Mouse (Mus musculus) heart, embryonic 11.5 days (tissue): ENCODE data around the gene Atad1. TPM values are rescaled to one million over a fixed set of nuclear protein-coding genes. Genes with fewer than 3 reads are reported as not detected.
"Not testable (repeated sequence)": the region's sequence is repeated elsewhere in the genome, so short reads cannot be mapped to it uniquely, and the experiment has no call there.

Source experiments
- ATAC-seq: fragments of 200-750 bp; cut with Nextera tagmentation; replicated peaks from 2 replicates; pipeline ENCODE4 v1.8.0; 2017; ENCODE audit warnings: moderate library complexity; ENCODE audit not compliant: insufficient number of reproducible peaks, low FRiP score, low TSS enrichment
- H3K27ac ChIP-seq: fragments of 300-500 bp; sonication (generic); 2 replicates; pipeline ENCODE4 v1.5.1; 2014; ENCODE audit warnings: mild to moderate bottlenecking, low read depth, low read length
- H3K27me3 ChIP-seq: fragments of 300-500 bp; sonication (generic); 2 replicates; pipeline ENCODE4 v1.6.1; 2014; ENCODE audit warnings: mild to moderate bottlenecking, low read length, mixed read lengths; ENCODE audit not compliant: control insufficient read depth, insufficient read depth
- H3K36me3 ChIP-seq: fragments of 300-500 bp; sonication (generic); 2 replicates; pipeline ENCODE4 v1.6.1; 2014; ENCODE audit warnings: mild to moderate bottlenecking, low read length, moderate library complexity, mixed read lengths; ENCODE audit not compliant: control insufficient read depth, insufficient read depth
- H3K4me1 ChIP-seq: fragments of 300-500 bp; sonication (generic); 2 replicates; pipeline ENCODE4 v1.6.1; 2014; ENCODE audit warnings: low read length; ENCODE audit not compliant: control insufficient read depth, insufficient read depth
- H3K4me2 ChIP-seq: fragments of 300-500 bp; sonication (generic); 2 replicates; pipeline ENCODE4 v1.6.1; 2014; ENCODE audit warnings: mild to moderate bottlenecking, moderate library complexity
- H3K4me3 ChIP-seq: fragments of 300-500 bp; sonication (generic); 2 replicates; pipeline ENCODE4 v1.5.1; 2014; ENCODE audit warnings: low read depth, low read length
- H3K9ac ChIP-seq: fragments of 300-500 bp; sonication (generic); 2 replicates; pipeline ENCODE4 v1.6.1; 2014; ENCODE audit warnings: mild to moderate bottlenecking, low read depth, low read length, moderate library complexity
- H3K9me3 ChIP-seq: fragments of 300-500 bp; sonication (generic); replicated peaks from 2 replicates; pipeline ENCODE4 v1.6.1; 2016; ENCODE audit warnings: low read length; ENCODE audit not compliant: control insufficient read depth
- WGBS: fragments of 180-500 bp; shearing (Covaris S2); extraction: QIAGEN DNeasy Blood & Tissue Kit; methylation state at CpG from one replicate; pipeline ENCODE4 v1.1.7; 2014; ENCODE audit not compliant: insufficient replicate concordance; 5-methylcytosine and 5-hydroxymethylcytosine counted together
- polyA plus RNA-seq: library from polyadenylated mRNA; unstranded; fragments of >200 nt; fragmentation: Nextera tagmentation; extraction: Ambion mirVana; gene quantifications from 2 replicates; pipeline ENCODE4 v1.2.1, GENCODE M21; 2014

Gene Atad1
- polyA plus RNA-seq, 1 experiment from 2014 or later = 60.1 TPM

- peaks cover 10% of the 10 kb centered on the region; the same call in 1 of the 2 replicates for H3K36me3 ChIP-seq
- no peak for ATAC-seq
- WGBS = 94% methylated on average over 2 of the region's 2 CpGs
Measured at GRCm38 (mm10) chr19:32680894-32681293, 58.7 kb downstream of the Atad1 start.

GRCm38 (mm10) chr19:32675766-32676165 lies 63.8 kb downstream of the Atad1 start:
- Histone ChIP-seq H3K4me2 (no peak overlapping the region), H3K9me3 (no peaks in the 10 kb centered on the region), H3K27ac (no peak overlapping the region), H3K27me3 (no peaks in the 10 kb centered on the region), H3K4me1 (no peaks in the 10 kb centered on the region), H3K36me3 (peaks cover 16% of the 10 kb centered on the region; the same call in 1 of the 2 replicates), H3K4me3 (no peak overlapping the region), H3K9ac (no peak overlapping the region)
- no peak for ATAC-seq
- 89% methylated on average over 3 of the region's 3 CpGs for WGBS

More at GRCm38 (mm10) chr19:32680894-32681293, 58.7 kb downstream of the Atad1 start:
- no peak overlapping the region for H3K9ac ChIP-seq
- H3K4me3 ChIP-seq = no peak overlapping the region
- H3K4me2 ChIP-seq = no peak overlapping the region
- no peaks in the 10 kb centered on the region for H3K27me3 ChIP-seq
- H3K4me1 ChIP-seq = no peaks in the 10 kb centered on the region
- no peaks in the 10 kb centered on the region for H3K9me3 ChIP-seq
- H3K27ac ChIP-seq = no peak overlapping the region

- H3K4me1 ChIP-seq, H3K27ac ChIP-seq, H3K4me2 ChIP-seq, ATAC-seq, H3K9me3 ChIP-seq, H3K9ac ChIP-seq, H3K36me3 ChIP-seq, H3K4me3 ChIP-seq, H3K27me3 ChIP-seq: not testable (repeated sequence)
- 73% methylated on average over 1 of the region's 1 CpGs for WGBS
Measured at GRCm38 (mm10) chr19:32667830-32668229, 71.8 kb downstream of the Atad1 start.

- Histone ChIP-seq H3K36me3 (no peaks in the 10 kb centered on the region; the same call in 1 of the 2 replicates), H3K4me3 (no peak overlapping the region), H3K27ac (no peak overlapping the region), H3K4me1 (no peaks in the 10 kb centered on the region), H3K4me2 (no peak overlapping the region), H3K9ac (no peak overlapping the region), H3K27me3 (no peaks in the 10 kb centered on the region), H3K9me3 (no peaks in the 10 kb centered on the region)
- no peak for ATAC-seq
- WGBS = 66% methylated on average over 8 of the region's 8 CpGs
Measured at GRCm38 (mm10) chr19:32665243-32665642, 74.3 kb downstream of the Atad1 start.

GRCm38 (mm10) chr19:32662936-32663335 lies 76.7 kb downstream of the Atad1 start:
- WGBS = 81% methylated on average over 6 of the region's 6 CpGs
- no peak overlapping the region for H3K4me3 ChIP-seq
- no peaks in the 10 kb centered on the region for H3K9me3 ChIP-seq

GRCm38 (mm10) chr19:32659346-32659745 lies 80.2 kb downstream of the Atad1 start:
- Histone ChIP-seq H3K27me3 (no peaks in the 10 kb centered on the region), H3K4me3 (no peak overlapping the region), H3K4me2 (no peak overlapping the region), H3K36me3 (no peaks in the 10 kb centered on the region; the same call in 1 of the 2 replicates), H3K4me1 (no peaks in the 10 kb centered on the region), H3K27ac (no peak overlapping the region), H3K9me3 (no peaks in the 10 kb centered on the region), H3K9ac (no peak overlapping the region)
- 66% methylated on average over 5 of the region's 5 CpGs for WGBS
- ATAC-seq = no peak

More at GRCm38 (mm10) chr19:32662936-32663335, 76.7 kb downstream of the Atad1 start:
- Histone ChIP-seq H3K27ac (no peak overlapping the region), H3K9ac (no peak overlapping the region), H3K36me3 (no peaks in the 10 kb centered on the region; the same call in 1 of the 2 replicates), H3K4me2 (no peak overlapping the region), H3K27me3 (no peaks in the 10 kb centered on the region), H3K4me1 (no peaks in the 10 kb centered on the region)
- ATAC-seq = no peak

- Histone ChIP-seq H3K9ac (no peak overlapping the region), H3K9me3 (no peaks in the 10 kb centered on the region), H3K36me3 (no peaks in the 10 kb centered on the region), H3K27me3 (no peaks in the 10 kb centered on the region), H3K4me2 (no peak overlapping the region), H3K4me1 (0 out of 2 replicates have a peak, but pooled peaks cover 3% of the 10 kb centered on the region), H3K27ac (no peak overlapping the region), H3K4me3 (no peak overlapping the region)
- ATAC-seq = no peak
- 61% methylated on average over 7 of the region's 7 CpGs for WGBS
Measured at GRCm38 (mm10) chr19:32653630-32654362, 85.8 kb downstream of the Atad1 start.

GRCm38 (mm10) chr19:32653122-32653521 lies 86.5 kb downstream of the Atad1 start:
- Histone ChIP-seq H3K4me3 (no peak overlapping the region), H3K36me3 (no peaks in the 10 kb centered on the region), H3K9ac (no peak overlapping the region), H3K4me2 (no peak overlapping the region), H3K27me3 (no peaks in the 10 kb centered on the region), H3K9me3 (no peaks in the 10 kb centered on the region), H3K4me1 (peaks cover 6% of the 10 kb centered on the region), H3K27ac (no peak overlapping the region)
- no peak for ATAC-seq
- 78% methylated on average over 5 of the region's 5 CpGs for WGBS

GRCm38 (mm10) chr19:32651046-32651445 lies 88.5 kb downstream of the Atad1 start:
- H3K36me3 ChIP-seq = no peaks in the 10 kb centered on the region
- H3K4me3 ChIP-seq = no peak overlapping the region
- 88% methylated on average over 5 of the region's 5 CpGs for WGBS
- no peaks in the 10 kb centered on the region for H3K9me3 ChIP-seq
- no peak overlapping the region for H3K27ac ChIP-seq
- H3K4me2 ChIP-seq = no peak overlapping the region
- peaks cover 9% of the 10 kb centered on the region for H3K4me1 ChIP-seq
- H3K27me3 ChIP-seq = no peaks in the 10 kb centered on the region
- no peak overlapping the region for H3K9ac ChIP-seq
- no peak for ATAC-seq
